Mouse (Mus musculus): ENCODE results near the gene Bcl7a.

Gene Bcl7a

DNA sequence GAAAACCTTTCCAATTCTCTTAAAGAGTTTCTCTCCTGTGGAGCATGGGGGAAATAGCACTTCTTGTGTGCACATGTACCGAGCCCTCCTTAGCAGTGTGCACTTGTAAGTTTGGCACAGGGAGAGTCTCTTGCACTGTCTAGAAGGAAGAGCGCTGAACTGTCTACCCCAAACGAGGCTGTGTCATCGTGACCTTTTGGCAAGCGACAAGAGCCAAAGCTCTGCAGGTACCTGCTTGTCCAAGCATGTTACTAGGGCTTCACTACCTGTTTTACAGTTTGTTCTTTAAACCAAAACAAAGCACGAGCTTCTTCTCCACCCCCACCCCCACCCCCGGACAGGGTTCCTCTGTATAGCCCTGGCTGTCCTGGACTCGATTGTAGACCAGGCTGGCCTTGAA lies 15.9 kb upstream of the Bcl7a start:
- DNase-seq (ENCODE audit: low spot score in 2 of 2): peak in 1 of 2 experiments; percentile 14

DNA sequence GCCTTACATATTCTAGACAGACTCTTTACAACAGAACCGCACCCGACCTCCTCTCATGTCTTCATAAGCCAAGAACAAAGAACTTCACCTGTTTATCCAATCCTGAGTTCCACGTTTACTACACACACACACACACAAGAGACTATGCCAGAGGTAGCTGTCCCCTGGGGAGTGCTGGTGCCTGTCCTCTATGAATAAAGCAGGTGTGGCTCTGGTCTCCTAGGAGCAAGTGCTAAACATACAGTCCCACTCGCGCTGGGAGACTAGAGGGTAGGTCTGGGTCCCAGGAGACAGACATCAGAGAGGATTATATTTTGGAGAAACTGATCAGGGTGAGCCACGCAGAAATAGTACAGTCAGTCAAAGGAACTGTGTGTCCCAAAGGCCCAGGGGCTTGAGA lies 10.1 kb upstream of the Bcl7a start:
- no peak for DNase-seq (ENCODE audit: low spot score in 2 of 2)

DNA sequence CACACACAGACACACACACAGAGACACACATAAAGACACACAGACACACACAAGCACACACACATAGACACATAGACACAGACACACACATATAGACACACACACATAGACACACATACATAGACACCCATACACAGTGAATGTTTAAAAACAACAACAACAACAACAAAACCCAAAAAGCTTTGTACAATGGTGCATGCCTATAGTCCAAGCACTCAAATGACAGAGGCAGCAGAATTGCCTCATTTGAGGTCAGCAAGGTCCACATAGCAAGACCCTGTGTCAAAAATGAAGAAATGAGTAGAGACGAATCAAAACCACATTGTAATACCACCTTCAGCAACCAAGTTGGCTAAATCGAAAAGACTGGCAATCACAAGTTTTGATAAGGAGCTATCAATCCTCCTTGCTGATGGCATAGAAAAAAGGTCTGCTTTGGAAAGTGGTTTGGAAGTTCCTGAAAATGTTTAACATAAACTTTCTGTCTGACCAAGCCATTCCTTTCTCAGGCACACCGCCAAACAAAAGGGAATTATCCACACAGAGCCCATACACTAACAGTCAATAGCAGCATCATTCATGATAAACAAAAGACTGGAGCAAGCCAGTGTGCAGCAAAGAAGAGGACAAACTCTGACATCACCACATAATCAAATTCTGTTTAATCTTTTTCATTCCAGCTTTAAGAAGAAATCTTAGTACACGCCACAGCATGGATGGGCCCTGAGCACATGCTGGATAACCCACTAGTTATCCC lies 7.3 kb upstream of the Bcl7a start:
- no peak for DNase-seq (ENCODE audit: low spot score in 2 of 2)

DNA sequence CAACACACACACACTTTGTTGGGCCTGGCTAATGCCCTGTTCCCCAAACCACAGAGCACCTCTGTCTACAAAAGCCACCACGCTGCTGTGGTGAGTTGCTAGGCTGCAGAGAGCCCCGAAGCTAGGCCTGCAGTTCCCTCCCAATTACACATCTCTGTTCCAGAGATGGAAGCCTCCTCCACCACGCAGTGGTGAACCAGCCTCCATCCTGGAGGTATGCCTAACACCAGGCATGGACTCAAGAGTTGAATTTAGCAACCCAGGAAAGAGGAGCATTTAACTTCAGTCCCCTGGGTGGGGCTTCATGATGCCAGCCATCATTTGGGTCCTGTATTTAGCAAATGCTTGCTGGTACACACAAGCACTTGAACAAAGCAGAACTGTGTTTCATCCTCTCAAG lies 5.2 kb upstream of the Bcl7a start:
- no peak for DNase-seq (ENCODE audit: low spot score in 2 of 2)

DNA sequence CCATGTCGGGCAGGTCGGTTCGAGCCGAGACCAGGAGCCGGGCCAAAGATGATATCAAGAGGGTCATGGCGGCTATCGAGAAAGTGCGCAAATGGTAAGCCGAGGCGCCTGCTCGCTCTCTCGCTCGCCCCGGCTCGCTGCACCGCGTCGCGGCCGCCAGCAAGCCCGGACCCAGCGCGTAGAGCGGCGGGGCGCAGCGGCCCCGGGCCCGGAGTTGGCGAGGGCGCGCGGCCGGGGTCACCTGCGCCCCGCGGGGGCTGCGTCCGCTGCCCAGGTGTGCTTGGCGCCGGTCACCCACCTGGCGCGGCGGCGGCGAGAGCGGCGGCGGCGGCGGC lies 961 bp downstream of the Bcl7a start:
- DNase-seq (ENCODE audit: low spot score in 2 of 2): no peak

DNA sequence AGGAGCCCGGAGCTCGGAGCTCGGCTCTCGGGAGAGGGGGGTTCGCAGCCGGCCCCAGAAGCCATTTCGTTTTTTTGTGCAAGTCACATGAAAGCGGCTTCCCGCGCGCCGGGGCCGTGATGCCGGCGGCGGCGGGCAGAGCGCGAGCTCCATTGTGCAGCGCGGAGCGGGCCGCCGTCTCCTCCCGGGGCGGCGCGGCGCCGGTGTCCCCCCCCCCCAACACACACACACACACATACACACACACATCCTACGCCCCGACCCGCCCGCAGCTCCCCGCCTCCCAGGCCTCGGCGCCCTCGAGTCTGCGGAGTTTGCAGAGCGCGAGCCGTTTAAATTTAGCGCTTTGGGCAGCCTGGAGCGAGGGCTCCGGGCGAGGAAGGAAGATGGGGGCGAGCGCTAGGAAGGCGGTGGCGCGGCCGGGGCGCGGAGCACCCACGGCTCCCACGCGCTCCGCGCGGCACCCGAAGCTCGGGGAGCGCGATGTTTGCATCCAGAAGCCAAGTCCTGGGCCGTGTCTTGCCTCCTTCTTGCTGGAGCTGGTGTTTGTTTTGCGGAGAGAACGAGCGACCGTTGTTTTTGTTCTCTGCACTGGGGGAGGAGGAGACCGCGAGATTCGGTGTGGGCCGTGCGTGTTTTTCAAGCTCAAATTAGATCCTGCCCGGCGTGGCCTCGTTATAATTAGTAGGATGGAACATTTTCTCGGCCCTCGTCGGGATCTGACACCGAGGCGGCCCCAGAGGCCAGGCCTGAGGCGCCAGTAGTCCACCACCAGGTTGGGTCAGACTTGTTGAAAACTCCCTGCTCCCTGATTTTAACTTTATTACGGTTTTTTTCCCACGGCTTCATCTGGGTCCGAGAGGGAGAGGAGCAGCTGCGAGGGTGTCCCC lies 1.6 kb downstream of the Bcl7a start:
- peak; percentile 43 to 61 for DNase-seq (ENCODE audit: low spot score in 2 of 2)

DNA sequence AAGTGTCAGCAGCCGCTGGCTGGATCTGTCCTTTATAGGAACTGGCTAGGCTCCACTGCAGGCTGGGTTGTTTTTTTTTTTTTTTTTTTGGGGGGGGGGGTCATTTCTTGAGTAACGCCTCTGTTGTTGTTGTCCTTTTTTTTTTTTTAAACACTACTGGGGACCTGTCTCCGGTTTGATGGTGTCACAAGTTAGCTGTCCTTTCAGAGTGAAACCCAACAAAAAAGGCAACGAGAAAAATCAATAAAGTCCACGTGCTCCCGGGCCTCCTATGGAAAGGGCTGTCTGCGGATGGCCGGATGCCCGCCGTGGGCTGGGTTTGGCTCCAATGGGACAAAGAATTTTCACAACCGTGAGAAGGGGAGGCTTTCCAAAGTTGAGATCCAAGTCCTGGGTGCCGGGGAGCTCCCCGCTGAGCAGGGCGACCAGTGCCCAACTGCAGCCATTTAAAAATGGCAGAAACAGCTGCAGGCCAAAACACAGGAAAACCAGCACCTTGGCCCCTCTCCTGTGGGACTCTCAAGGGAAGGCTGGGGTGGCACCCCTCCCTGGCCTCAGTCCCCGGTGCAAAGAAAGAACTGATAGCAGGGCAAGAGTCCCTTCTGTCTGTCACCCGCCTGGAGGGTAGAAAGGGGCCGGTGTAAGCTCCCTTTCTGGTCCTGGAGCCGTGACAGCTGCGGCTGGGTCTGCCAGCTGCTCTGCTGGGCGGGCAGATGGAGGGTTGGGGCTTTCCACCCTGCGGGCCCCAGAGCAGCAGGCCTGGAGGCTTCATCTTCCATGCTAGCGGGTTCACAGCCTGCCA lies 2.4 kb downstream of the Bcl7a start:
- DNase-seq (ENCODE audit: low spot score in 2 of 2): peak in 1 of 2 experiments; percentile 82

DNA sequence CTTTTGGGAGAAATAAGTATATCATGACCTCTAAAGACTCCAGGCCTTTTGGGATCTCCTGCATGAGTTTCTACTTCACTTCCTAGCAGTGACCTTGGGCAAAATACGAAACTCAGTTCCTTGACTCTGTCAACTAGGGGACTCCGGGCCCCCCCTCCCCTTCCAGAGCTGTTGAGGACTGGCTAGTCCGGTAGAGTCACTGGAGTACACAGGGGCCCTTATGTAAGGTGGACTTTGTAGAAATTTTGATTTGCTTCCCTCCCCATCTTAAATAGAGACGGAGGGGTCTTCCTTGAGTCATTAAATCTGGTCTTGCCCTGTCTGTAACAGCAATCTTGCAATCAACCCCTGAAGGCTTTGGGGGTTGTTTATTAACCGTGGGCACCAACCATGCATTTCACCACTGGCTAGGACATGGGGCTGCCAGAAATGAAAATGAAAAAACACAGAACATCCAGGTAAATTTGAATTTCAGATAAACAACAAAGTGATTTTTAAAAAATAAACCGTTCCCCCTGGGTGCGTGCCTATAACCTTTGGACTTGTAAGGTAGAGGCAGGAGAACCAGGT lies 3.2 kb downstream of the Bcl7a start:
- DNase-seq (ENCODE audit: low spot score in 2 of 2): no peak

DNA sequence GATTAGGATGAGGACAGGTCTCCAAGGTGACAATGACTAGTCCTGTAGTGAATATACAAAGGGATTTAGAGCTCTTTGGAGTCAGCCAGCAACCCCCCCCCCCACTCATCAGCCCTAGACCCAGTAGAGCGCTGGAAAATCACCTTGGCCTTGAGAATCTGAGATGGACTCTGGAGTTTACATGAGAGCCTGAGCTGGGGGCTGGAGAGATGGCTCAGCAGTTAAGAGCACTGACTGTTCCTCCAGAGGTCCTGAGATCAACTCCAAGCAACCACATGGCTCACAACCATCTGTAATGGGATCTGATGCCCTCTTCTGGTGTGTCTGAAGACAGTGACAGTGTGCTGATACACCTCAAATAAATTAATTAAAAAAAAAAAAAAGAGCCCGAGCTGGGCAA lies 4.4 kb downstream of the Bcl7a start:
- DNase-seq (ENCODE audit: low spot score in 2 of 2): no peak

DNA sequence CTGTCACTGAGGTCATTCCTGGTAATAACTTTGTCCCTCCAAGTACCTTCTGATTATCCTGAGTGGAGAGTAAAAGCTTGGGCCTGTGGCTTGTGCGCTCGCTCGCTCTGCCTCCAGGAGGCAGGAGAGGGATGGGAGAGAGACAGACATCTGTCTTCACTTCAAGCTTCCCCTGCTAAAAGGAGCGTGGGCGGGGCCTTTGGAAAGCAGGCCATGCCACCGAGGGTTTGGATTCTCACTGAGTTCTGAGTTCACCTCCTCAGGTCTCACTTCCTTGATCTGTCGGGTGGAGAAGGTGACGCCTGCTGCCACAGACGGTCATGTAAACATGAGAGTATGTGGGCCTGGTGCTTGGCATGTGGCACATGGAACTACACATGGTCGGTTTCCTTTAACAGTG lies 6.8 kb downstream of the Bcl7a start:
- DNase-seq (ENCODE audit: low spot score in 2 of 2): no peak

DNA sequence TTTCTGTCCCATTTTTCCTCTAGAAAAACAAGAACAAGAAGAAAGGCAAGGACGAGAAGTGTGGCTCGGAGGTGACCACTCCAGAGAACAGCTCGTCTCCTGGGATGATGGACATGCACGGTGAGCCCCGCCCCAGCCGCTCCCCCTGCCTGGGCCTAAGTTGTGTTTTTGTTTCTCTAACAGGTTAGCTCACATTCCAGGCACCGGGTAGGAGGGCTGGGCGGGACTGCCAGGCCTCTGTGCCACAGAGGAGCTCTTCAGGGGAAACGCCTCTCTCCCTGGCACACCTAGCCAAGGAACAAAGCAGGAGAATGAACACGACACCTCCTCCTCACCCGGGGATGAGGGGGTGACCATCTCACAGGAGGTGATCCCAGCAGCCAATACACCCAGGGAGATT lies 12.3 kb downstream of the Bcl7a start:
- DNase-seq (ENCODE audit: low spot score in 2 of 2): peak; percentile 75 to 80

DNA sequence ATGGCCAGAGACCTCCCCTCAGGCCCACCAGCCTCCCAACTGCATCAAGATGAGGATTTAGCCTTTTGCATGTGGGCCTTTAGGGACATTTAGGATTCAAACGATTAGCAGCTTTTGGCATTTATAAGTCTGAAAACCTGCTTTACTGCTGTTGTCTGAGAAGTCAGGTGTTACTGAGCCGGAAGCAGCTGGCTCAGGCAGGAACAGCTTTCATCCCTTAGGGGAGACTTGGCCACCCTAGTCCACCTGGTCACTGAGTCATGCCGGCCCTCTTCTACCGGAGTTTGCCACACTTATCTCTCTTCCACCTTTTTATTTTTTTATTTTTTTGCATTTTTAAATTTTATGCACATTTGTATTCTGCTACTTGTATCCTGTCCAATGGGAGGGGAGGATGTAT lies 13.6 kb downstream of the Bcl7a start:
- no peak for DNase-seq (ENCODE audit: low spot score in 2 of 2)

DNA sequence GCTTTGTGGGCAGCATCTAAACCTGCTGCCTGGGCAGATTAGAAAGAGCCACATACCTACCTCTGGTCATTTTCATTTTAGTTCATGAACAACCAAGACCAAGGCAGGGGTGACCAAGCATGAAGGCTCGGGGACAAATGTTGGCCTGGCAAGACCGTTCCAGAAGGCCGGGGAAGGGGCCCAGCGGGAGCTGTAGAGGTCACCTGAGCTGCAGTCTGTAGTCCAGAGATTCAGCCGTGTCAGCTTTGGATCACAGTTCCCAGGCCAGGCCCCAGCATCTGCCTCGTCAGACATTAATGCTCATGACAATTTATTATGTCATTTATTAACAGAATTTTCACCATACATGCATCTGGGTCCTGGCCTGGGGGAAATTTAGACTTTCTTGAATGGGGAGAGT lies 15.8 kb downstream of the Bcl7a start:
- no peak for DNase-seq (ENCODE audit: low spot score in 2 of 2)

DNA sequence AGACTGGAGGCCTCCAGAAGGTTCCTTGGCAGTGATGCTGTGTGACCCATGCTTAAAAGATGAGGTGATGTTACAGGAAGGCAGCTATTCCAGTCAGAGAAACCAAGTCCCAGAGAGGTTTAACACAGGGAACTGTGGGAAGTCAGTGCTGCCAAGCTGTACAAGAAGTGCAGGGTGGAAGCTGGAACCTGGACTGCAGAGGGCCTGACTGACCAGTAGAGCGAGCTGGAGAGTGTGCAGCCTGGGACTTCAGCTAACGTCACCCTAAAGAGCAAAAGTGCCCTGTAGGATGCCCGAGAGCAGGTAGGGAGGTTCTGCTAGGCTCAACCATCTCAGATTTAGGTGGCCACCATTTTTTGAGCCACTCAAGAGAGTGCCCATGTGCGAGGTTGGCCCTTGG lies 19.3 kb downstream of the Bcl7a start:
- DNase-seq (ENCODE audit: low spot score in 2 of 2): no peak

DNA sequence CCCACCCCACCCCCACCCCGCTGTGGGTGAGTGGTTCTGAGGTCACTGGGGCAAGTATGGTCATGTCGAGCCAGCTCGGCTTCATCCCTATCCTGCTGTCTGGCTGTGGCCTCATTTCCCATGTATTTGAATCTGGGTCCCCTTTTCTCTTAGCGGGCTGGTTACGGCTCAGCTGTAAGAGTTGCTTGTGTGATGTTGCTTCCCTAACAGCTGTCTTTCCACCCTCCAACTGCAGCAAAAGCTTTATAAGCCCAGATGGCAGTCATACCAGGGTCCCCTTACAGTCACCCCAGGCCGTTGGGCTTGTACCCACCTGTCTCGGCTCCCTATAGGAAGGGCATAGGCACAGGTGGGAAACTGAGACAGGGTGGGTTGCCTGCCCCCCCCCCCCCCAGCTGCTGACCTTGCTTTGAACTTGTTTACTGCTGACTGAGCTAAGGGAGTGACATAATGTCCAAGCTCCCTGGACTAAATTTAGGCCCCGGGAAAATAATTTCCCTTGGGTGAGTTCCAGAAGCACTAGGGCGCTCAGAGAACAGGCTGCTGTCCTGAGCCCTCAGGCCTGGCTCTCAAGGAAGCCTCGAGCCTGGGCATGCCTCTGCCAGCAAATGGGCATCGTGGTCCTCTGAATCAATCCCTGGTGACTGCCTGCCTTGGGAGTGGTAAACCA lies 20.8 kb downstream of the Bcl7a start:
- DNase-seq (ENCODE audit: low spot score in 2 of 2): peak in 1 of 2 experiments; percentile 69

DNA sequence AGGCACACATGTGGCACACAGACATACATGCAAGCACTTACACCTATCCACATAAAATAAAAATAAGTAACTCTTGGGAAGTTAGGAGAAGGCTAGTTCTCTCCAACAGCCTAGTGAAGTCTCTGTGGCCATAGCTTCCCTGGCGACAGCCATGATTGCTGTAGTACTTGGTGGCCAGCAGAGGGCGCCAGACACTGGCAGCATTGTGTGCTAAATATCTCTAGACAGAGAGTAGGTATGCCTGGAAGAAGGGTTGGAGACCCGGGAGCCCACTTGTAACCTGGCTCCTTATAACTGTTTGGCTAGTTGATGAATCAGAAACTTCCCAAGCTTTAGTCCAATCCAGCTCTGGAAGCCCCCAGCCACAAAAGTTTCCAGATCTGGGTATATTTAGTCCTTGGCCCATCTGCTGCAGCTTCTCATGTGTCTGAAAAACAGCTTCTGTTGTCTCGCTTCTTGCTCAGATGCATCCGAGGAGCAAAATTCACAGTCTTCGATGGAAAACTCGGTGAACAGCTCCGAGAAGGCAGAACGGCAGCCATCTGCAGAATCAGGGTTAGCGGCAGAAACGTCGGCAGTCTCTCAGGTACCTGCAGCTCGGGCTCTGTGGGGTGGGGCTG lies 25.3 kb downstream of the Bcl7a start:
- no peak for DNase-seq (ENCODE audit: low spot score in 2 of 2)

DNA sequence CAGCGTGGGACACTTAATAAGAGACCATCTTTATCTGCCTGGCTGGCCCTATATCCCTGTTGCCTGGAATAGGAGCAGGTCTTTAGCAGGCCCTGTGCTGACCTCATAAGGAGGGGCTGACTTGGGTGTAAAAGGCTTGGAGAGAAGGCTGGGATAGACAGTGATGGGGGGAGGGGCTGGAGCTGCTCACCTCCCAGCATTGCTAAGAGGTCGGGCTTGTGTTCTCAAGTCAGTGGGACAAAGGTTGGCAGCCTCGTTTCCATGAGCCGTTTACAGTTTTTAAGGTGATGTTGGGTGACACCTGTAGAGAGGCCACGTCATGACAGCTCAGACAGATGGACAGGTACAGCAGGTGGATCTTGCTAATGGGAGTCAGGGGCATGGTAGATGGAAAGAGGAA lies 26.4 kb downstream of the Bcl7a start:
- no peak for DNase-seq (ENCODE audit: low spot score in 2 of 2)

DNA sequence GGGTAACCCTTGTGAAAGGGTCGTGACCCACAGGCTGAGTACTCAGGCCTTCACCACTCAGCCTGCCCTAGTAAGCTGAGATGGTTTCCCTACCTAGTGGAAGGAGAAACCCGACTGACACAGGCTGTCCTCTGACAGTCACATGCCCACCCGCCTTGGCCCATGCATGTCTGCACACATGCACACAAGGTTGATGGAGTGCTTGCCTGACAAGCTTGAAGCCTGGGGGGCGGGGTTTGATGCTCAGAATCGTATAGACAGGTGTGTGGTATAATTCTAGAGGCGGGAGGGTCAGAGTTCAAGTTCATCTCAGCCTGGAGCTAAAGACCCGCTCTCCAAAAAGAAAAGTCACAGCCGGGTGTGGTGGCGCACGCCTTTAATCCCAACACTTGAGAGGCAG lies 31.6 kb downstream of the Bcl7a start:
- DNase-seq (ENCODE audit: low spot score in 2 of 2): no peak

DNA sequence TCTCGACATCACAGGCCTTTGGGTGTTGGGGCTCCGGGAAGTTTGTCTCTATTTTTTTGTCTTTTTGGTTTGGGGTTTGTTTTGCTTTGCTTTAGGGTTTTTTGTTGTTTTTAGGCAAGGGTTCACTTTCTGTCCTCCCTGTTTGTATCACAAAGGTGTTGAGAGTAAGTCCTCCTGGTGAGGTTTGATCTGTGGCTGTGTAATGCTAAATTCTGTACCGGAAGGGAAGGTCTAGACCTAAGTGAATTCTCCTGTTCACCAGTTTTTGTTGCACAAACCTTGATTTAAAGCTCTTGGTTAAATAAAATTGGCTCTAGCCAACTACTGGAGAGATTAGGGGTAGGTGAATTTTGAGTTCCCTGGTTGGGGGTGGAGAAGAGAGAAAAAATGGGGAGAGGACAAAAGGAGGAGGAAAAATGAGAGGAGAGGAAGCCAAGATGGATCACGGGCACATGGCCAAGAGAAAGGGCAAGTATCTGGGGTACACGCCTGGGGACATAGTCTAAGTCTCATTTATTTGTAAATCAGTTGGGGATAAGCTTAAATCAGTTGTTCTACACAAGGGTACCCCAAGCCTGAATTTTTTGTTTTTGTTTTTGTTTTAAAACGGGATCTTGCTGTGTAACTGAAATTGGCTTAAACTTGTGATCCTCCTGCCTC lies 32.3 kb downstream of the Bcl7a start:
- DNase-seq (ENCODE audit: low spot score in 2 of 2): no peak

DNA sequence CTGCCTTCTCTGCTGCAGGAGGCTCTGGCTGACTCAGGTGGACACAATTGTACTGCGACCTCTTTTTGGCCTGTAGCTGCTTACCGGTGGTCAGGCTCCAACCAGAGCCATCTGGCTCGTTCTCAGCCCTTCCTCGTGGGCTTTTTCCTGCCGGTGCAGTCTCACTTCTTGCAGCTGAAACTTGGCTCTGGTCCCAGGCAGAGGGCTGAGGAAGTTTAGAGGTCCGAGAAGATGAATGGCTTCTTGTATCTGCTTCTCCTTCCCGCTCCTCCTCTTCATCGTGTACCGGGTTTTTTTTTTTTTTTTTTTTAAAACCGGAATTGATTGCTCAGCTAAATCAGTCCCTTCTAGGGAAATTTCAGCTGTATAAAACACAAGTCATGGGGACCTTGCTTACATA lies 32.9 kb downstream of the Bcl7a start:
- DNase-seq (ENCODE audit: low spot score in 2 of 2): peak in 1 of 2 experiments; percentile 55
